Mouse (Mus musculus) urinary bladder, adult 18-20 months (tissue): ENCODE measurements at regions not wholly inside any gene's neighbourhood (a gene's known extent, or its start where the extent isn't known, plus 50 kb on each side); places are given as distances from the start of the nearest gene placed in this dataset.

Experiments
- DNase-seq, 2 experiments: peaks; one replicate each; pipeline ENCODE4 v3.0.0; 2022; ENCODE audit warnings: low spot score in 2 of 2, mixed read lengths in 2 of 2

DNA sequence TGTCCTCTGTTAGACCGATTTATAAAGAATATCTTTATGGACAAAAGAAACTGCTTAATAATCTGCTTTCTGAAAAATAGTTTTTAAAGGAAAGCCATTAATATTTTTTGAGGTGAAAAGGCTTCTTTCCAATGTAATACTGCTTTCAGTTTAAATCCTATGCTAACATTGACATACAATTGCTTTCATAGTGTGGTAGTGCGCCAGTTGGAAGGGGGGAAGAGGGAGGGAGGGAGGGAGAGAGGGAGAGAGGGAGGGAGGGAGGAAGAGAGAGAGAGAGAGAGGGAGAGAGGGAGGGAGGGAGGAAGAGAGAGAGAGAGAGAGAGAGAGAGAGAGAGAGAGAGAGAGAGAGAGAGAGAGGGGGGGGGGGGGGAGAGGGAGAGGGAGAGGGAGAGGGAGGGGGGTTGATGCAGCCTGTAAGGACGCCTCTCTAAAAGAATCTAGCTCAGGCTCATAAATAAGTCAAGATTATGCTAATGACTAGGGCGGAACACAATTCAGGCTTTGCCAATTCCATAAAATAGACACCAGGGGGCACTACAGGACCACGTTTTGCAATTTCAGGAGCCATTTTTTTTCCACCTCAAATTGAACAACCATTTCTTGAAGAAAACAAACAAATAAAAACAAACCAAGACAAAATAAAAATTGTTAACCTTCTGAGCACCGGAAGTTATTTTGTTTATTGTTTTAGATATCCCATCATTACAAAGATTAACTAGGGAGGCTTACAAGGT, 223.6 kb upstream of the Nfe2l3 start:
- DNase-seq = peak in 1 of 2 experiments; percentile 42

DNA sequence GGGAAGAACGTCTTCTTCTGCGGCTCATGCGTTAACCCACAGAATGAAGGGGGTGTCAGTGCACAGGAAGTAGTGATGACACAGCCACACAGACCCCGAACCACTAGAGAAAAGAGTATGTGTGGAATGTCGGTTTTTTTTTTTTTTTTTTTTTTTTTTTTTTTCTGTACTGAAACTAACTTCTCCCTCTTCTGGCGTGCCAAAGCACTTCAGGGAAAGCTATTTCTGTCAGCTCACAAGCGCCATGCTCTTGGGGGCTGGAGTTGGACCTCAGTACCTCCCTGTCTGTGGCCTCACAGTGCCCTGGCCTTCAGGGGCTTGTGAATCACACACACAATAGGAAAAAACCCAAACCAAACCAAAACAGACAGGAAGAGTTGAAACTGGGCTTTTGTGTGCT, 221.1 kb upstream of the Nfe2l3 start:
- no peak for DNase-seq

DNA sequence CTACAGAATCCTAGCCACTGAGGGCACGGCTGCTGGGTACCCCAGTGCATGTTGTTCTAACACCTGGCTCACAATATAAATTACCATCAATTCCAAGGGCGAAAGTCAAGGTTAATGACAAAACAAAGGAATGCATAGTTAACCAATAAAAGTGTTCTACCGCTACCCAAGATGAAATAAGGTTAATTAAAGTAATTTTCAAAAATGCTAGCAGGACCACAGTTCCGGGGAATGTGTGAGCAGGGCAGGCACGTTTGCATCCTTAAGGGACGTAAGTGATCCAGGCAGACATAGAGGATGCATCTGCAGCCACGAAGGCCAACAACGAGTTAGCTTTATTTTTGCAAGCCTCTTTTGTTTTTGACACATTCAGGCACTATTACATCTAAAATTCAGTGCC, 220.3 kb upstream of the Nfe2l3 start:
- DNase-seq = no peak

DNA sequence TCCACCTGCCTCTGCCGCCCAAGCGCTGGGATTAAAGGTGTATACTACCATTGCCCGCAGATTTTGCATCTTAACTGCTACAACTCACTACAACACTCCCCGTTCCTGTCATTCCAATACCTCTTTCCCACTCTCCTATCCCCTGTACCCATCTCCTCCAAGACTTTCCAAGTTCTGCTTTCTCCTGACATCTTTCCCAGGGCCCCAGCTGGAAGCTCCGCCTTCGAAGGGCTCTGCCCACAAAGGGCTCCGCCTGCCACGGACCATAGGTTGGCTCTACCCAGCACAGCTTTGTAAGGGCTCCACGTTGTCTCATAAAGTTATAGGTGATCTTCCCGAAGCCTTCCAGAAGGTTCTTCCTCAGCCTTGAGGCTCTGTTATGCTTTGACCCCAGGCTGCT, 217.1 kb upstream of the Nfe2l3 start:
- no peak for DNase-seq

DNA sequence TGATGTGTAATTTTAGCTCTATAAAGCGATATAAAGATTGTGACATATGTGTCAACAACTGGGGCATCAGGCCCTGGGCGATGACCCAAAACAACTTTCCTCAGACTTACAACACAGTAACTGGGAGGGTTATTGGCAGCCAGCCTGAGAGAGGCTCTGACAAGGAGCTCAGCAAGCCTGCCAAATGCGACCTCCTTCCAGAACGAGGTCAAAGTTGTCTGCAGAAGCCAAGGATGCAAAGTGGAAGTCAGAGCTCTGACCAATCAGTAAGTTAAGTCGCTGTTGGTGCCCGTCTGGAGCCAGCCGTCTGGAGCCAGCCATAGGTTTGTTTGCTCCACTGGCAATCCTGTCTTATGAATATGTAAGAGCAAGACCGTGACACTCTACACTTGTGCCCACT, 216.0 kb upstream of the Nfe2l3 start:
- DNase-seq = peak; percentile 41 to 72

DNA sequence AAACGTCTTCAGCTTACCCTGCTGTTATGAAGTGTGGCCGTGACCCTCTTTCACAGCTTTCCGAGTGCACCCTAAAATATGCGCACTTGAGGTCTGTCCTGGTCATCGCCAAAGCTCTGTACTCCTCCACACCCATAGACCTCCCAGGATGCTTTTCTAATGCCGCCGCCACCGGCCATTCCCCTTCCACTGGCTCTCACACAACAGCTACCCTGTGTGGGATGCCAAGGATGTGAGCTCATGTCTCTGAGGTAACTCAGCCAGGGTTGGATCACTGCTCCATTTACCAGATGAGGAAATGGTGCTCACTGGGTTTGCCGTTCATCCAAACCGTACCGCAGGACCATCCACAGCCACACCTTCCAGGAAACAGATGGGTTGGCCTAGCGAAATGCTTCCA, 212.8 kb upstream of the Nfe2l3 start:
- no peak for DNase-seq

DNA sequence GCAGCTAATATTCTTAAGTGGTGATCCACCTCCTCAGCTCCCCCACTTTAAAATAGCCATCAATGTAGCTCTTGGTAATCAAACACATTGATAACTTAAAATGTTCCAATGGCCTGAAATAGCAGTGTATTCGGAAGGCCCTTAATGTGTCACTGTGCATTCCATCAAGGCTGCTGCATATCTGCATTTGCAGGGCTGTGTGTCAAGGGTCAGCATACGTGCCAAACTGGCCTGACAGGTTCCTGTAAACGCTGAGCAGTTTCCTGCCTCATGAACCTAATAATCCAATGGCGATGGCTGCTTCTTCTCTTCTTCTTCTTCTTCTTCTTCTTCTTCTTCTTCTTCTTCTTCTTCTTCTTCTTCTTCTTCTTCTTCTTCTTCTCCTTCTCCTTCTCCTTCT, 211.7 kb upstream of the Nfe2l3 start:
- peak; percentile 28 to 60 for DNase-seq

DNA sequence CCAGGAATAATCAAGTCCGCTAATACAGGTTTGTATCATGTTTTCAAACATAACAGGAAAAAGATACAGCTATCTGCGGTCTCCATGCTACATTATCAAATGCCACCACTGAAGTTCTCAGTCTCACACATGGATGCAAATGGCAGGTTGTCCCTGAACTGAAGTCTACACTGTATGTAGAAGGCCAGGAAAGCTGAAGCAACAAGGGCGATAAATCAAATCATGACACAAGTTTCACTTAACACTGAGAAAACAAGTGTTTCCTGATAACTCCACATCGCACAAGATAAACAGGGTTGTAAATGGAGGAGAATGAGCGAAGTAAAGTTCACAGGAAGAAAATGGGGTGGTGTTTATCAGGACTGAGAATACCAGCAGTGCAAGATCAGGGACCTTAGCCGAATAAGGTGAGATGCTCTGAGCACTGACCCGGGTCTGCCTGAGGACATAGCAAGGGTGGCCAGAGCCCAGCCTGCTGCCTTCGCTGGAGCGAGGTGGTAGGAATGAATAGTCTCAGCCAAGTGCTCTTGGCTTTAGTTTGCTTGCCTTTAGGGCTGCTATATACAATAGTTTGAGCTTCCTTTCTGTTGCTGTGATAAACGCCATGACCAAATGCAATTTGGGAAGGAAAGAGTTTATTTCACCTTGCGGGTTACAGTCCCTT, 196.3 kb upstream of the Nfe2l3 start:
- DNase-seq = no peak

DNA sequence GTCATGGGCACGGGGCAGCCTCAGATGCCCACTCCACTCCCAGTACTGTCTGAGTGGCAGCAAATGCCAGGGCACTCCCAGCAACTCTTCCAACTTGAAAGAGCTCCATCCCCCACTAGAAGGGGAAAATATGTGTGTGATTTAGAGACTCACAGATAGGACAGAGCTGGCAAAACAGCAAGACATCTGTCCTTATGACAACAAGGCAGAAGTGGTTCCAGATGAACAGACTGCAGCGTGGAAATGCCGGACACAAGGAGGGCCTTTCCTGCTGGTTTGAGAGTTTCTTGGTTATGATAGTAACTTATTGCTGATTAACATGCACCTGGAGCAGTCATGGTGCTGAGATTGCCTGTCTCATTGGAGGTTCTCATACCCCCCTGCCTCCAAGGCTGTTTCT, 192.4 kb upstream of the Nfe2l3 start:
- DNase-seq = no peak

DNA sequence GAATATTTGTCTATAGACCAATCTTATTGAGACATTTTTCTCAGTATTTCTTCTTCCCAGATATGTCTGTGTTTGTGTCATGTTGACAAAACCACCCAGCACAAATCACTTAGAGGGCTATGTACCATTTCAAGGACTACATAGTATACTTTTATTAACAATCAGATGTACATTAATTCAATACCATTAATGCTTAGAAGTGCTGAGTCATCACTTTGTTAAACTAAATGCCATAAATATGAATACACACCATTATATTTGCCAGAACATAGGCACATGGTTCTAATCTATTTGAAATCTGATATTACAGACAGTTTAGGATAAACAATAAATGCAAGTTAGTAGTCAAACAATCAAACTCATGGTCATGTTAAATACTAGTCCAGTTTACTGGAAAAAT, 182.2 kb upstream of the Nfe2l3 start:
- no peak for DNase-seq

DNA sequence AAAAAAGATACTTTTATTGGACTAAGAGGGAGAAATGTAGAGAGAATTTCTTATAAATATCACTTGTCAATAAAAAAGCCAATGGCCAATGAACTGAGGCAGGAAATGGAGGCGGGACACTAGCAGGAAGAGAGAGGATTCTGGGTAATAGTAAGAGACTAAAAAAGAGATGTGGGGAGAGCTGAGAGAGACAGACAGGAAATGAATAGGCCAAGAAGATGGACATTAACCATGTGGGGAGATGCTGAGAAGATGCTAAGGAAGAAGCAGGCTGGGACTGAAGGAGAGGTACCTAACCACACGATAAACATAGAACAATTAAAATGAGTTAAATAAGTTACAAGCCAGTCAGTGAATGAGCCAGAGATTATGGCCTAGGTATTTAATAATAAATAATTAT, 181.0 kb upstream of the Nfe2l3 start:
- DNase-seq = no peak

DNA sequence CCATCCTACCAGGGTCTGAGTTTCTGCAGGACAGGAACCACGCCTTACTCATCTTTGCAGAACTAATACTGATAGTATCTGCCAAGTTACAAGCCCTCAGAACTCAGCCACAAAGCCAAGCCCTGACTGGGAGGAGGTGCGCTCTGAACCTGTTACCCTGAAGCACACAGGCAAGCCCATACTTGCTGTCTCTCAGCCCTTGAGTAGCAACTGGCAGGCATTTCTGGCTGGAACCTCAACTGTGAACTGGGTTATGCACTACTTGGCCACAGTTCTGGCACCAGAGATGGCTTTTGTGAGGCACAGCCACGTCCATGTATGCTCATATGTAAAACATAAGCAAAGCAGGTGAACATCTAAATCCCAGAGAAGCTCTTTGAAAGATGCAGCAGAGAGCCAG, 179.7 kb upstream of the Nfe2l3 start:
- peak in 1 of 2 experiments; percentile 33 for DNase-seq

DNA sequence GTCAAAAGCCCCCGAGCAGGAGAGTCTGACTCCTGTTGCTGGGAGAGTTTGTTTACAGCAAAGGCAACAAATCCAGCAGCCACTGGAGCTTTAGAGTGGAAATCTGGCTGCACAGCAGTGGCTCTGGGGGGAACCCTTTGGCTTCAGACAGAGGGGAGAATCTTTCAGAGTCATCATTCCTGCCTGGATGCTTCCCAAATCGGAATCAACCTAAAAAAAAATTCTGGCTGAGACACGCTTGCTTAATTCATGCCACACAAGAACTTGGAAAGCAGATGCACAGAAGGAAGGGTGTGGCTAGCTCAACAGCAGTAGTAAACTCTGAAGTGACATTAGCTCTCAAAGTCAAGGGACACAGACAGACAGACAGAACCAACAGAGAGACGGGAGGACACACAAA, 175.8 kb upstream of the Nfe2l3 start:
- DNase-seq = no peak

DNA sequence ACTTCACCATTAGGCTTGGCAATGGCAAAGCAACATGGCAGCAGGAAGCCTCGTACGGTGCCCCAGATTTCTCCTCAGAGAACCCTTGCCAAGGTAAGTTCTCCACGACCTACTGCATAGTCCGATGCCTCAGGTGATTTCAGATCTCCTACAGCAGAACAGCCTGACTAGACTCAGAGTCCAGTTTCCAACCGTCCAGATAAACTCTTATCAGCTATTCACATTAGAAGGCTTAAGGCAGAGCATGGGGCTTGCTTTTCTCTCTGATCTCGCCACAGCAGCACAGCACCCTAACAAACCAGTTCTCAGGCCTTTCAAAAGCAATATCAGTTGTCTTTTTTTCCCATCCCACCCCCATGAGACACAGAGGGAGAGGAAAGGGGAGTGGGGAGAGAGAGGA, 174.9 kb upstream of the Nfe2l3 start:
- DNase-seq = no peak

DNA sequence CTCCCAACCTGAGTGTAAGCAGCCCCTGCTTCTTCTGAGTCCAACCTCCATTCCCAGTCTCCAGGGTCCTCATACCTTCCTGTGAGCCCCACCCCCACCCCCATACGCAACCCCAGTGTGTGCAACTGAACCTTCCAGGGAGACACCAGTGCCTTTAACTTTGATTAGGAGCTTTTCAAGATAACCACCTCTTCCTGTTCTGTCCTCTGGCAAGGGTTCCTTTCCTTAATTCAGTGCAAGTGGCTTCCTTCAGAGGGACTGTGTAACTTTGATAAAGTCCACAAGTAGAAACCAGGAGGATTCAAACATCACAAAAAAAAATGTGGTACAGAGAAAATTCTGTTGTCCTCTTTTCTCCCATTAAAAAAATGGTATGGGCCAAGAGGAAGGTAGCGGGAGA, 174.2 kb upstream of the Nfe2l3 start:
- DNase-seq = no peak

DNA sequence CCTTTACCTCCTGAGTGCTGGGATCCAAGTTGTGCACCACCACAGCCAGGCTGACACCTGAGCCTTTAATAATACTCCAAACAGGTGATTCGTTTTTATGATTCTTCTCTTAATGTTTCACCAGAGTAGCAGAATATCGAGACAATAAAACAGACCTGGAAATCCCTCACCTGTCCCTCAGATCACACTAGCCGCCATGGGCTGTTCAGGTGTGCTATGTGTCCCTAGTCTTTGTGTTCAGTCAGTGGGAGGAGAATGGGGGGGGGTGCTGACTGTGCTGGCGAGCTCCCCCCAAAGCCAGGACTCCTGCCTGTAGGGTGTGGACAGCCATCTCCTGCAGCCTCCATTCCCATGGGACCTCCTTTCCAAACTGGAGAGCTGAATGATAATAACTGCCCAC, 168.9 kb upstream of the Nfe2l3 start:
- no peak for DNase-seq

DNA sequence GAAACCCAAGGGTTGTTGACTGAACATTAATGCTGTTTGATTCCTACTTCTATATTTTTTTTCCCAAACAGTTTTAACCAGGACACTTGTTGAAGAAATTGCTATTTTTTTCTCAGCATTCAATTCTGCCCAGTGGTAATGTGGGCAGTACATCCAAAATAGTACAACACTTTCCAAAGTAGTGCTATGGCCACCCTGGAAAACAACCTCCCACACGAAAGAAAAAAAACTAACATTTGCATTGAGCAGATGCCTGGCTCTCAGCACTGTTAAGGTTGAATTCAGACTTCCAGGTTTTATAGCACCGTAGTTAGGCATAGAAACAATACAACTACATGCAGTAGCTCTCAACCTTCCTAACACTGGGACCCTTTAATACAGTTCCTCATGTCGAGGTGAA, 167.1 kb upstream of the Nfe2l3 start:
- DNase-seq = no peak

DNA sequence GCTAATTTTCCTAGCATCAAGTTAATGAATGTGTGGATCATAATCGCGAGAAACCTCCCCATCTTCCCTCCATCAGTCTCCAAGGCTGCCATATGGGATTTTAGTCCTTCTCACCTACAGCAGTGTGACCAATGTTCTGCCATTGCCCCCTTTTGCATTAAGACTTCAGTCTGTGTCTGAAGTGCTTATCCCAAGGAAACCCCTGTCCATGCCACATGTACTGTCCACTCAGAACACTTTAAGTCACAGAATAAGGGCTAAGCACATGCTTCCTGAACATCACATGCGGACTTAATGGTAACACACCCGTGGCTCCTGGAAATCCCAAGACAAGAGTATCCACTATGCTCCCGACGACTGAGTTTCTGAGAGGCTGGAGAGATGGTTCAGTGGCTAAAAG, 165.7 kb upstream of the Nfe2l3 start:
- no peak for DNase-seq

DNA sequence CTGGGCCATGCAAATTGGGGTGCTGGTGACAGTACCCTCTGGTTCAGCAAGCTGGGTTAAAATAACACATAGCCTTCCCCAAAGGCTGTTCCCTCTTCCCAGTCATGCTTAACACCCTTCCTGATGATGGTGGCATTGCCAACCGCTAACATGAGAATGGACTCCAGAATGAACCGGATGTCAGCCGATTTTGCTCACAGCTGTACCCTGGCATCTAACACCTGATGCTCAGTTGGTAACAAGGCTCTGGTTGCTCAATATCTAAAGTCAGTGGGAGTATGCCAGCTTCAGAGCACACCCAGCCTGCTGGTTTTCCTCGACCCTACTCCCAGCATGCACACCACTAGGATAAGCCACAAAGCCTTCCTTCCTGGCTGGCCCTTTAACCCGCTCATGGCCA, 164.6 kb upstream of the Nfe2l3 start:
- DNase-seq = no peak

DNA sequence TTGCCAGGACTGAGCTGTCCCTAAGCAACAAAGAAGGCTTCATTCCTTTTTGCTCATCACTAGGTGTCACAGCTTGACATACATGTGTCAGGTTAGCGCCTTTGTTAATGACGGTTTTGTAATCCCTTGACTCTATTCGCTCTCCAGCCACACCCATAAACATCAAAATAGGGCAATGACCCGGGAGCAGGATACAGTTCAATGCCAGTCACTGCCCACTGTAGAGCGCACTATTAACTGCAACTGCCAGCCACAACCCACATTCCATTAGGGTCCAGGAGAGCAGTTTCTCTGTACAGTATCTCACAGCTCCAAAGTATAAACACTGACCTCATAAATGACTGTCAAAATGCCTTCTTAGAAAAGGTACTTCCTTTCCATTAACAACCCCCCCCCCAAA, 163.5 kb upstream of the Nfe2l3 start:
- no peak for DNase-seq

DNA sequence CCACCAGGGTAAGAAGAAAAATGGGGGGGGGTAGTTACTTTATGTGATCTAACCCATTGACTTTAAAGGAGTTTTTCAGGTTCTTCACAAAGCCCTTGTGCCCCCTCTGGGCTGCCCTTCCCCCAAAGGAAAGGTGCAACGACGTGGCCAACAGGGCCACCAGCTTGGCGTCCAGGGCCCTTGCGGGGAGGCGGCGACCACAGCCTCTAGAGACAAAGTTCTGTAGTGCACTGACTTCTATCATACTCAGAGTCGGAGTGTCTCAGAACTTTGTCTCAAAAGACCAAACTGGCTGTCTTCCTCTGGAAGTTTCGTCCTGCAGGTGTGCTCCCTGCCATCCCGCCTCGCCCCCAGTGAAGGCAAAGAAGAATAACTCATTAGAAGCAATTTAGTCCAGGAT, 162.9 kb upstream of the Nfe2l3 start:
- no peak for DNase-seq

DNA sequence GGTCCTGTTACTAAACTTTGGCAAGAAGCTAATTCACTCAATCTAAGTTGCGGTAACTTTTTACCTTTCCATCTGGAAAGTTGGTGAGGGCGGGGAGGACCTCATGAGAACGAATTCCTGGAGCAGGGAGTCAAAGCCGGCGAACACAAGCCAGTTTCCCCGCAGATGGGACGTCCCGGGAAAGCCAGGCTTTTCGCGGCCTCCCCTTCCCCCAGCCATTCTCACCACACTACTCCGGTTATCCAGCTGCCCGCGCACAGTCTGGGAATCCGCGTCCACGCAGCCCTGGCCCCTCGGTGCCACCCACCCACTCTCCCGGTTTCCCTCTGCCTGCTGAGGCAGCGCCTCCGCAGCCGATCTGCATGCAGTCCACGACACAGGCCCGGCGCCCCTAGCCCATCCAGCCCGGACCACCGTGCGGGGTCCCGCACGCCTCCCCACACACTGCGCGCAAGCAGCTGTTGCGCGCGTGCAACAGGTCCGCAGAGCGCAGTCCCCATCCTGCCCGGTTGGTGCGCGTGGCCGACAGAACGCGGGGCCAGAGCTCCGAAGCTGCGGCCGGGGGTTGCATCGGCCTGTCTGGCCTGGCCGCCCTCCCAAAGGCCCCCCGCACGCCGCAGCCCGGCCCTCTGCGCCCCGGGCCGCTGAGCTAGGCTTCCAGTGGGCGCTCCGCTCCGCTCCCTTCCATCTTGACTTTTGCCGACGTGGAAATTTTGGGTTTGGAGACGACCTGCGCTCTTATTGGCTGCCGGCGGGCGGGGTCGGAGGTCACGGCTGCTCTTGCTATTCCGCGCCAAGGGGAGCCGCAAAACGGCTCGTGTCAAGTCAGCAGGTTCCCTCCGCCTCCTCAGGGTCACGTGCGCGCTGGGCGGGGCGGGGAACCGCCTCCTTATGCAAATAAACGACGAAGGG, 162.0 kb upstream of the Nfe2l3 start:
- DNase-seq = peak; percentile 90 to 92

DNA sequence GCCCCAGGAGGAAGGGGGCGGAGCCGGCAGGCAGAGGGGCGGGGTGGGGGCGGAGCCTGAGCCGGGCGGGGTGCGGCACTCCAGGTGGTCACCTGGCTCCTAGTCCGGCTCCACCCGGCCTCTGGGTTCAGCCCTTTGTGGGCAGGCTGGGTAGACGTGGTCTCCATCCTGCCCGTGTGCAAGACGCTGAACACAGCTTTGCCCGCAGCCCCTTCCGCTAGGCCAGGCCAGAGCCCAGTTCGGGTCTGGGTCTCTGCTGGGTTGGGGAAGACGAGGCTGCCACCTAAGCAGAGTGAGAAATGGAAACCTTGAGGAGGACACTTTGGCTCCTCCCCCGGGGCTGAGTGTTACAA, 161.4 kb upstream of the Nfe2l3 start:
- DNase-seq = no peak
